Mouse (Mus musculus): ENCODE measurements around the gene Olfr186. TPM values are rescaled to one million over a fixed set of nuclear protein-coding genes. Genes with fewer than 3 reads are reported as not detected.

Gene Olfr186
- polyA plus RNA-seq, 1 experiment from 2014 or later, result not detected

DNA sequence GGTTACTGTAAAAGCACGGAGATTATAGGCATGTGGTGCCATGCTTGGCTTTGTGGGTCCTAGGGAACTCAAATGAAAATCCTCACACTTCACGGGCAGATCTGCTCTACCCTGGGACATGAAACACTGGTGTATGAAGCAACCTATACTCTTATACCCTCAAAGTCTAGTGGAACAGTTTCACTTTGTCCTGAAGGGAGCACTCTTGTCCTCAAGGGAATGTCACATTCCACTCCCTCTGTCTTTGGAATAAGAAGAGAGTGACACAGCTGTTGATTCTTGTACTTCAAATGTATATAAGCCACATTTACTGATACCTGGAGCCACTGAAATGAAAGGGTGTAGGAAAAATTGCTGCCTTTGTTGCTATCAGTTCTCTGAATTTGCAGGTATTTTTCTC lies 35.0 kb downstream of the Olfr186 start, which contains the start of gene Olfr183:
Gene Olfr183 (plus strand): TSS at position 301 of the 400 bp plus-strand sequence.
- in situ Hi-C loops (cut with MboI; ENCODE audit: low pct_unique_long_range_greater_than_20kb), result no loop called here
- no peak for DNase-seq (ENCODE audit: low read depth, low spot score)
- peaks cover 5% of the 10 kb centered on the region for H3K27me3 ChIP-seq
- POLR2A ChIA-PET, result no interaction called here
- no peak for TF ChIP-seq CTCF (IDR thresholded peaks at IDR 0.05)
- CTCF ChIA-PET, result no interaction called here
- no peak for ATAC-seq

Other genes starting within 250 kb of the Olfr186 start
- gene Olfr173, start 230.0 kb downstream of the Olfr186 start, polyA plus RNA-seq (2021), result not detected
- gene Olfr175-ps1, start 203.5 kb downstream of the Olfr186 start, polyA plus RNA-seq (2021), result not detected
- not detected for gene Olfr177, start 155.5 kb downstream of the Olfr186 start, polyA plus RNA-seq (2021)
- not detected for gene Olfr178, start 138.2 kb downstream of the Olfr186 start, polyA plus RNA-seq (2021)
- not detected for gene Olfr181, start 101.5 kb downstream of the Olfr186 start, polyA plus RNA-seq (2021)
- not detected for gene Olfr180, start 100.9 kb downstream of the Olfr186 start, polyA plus RNA-seq (2021)
- not detected for gene Olfr183, start 34.9 kb downstream of the Olfr186 start, polyA plus RNA-seq (2021)
- gene Olfr187, start 9.5 kb upstream of the Olfr186 start, polyA plus RNA-seq (2021), result not detected
- gene Olfr190, start 47.7 kb upstream of the Olfr186 start, polyA plus RNA-seq (2021), result not detected
- gene Olfr191, start 59.5 kb upstream of the Olfr186 start, polyA plus RNA-seq (2021), result not detected
- gene Olfr193, start 81.6 kb upstream of the Olfr186 start, polyA plus RNA-seq (2021), result not detected
- not detected for gene Olfr194, start 90.8 kb upstream of the Olfr186 start, polyA plus RNA-seq (2021)
- gene Olfr195, start 116.8 kb upstream of the Olfr186 start, polyA plus RNA-seq (2021), result not detected
- not detected for gene Olfr196, start 140.2 kb upstream of the Olfr186 start, polyA plus RNA-seq (2021)
- gene Olfr198, start 173.2 kb upstream of the Olfr186 start, polyA plus RNA-seq (2021), result not detected
- not detected for gene Olfr199, start 189.5 kb upstream of the Olfr186 start, polyA plus RNA-seq (2021)
- not detected for gene Olfr201, start 242.3 kb upstream of the Olfr186 start, polyA plus RNA-seq (2021)